Mouse (Mus musculus): ENCODE measurements around the gene Psmd3.

DNA sequence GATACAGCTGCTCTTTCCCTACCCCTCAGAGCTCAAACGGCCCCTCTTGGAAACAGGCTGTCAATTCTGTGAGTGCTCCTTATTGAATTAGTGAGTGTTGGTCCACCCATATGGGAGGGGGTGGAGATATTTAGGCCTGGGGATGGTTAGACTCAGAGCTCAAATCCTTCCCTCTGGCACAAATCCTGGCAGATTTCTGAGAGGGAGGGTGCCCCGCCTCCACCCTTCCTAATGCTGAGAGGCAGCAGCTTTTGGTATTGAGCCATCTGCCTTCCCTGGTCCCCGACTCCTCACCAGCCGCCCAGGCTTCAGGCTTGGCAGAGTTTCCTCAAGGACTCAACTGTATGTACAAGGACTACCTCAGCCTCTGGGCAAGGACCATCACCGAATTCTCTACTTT lies 48.8 kb downstream of the Psmd3 start:
- no peak for TF ChIP-seq CTCF (IDR thresholded peaks at IDR 0.05; ENCODE audit: low read depth, low read length)
- TF ChIP-seq POLR2A (IDR thresholded peaks at IDR 0.05; ENCODE audit: extremely low read depth, insufficient read depth, low read length), result no peak

All from liver, adult 2 months (tissue).